Mouse (Mus musculus) CH12.LX (cell line): ENCODE data around the gene Cnot8. TPM values are rescaled to one million over a fixed set of nuclear protein-coding genes. Genes with fewer than 3 reads are reported as not detected.
A peak's percentile ranks its signal among the peaks of the same experiment; 100 is the strongest.

Source experiments
- DNase-seq: peaks from one replicate; pipeline ENCODE4 v3.0.0-alpha.2; 2013; ENCODE audit errors: extremely low read depth
- H3K27ac ChIP-seq: 2 replicates; pipeline ENCODE4 v1.5.1; 2012; ENCODE audit warnings: low read depth, mild to moderate bottlenecking, control low read depth, moderate library complexity; ENCODE audit not compliant: insufficient read depth
- H3K27me3 ChIP-seq: replicated peaks from 2 replicates; pipeline ENCODE3; 2012; ENCODE audit warnings: inconsistent platforms
- H3K36me3 ChIP-seq, 2 experiments: replicated peaks in 1 of 2; 2 replicates each; pipeline versions ENCODE3 to v1.6.1; 2012; ENCODE audit warnings: inconsistent platforms in 1 of 2, low read length in 1 of 2, mild to moderate bottlenecking in 1 of 2, mixed read lengths in 1 of 2, moderate library complexity in 1 of 2; ENCODE audit not compliant: control insufficient read depth in 1 of 2, insufficient read depth in 1 of 2
- H3K4me1 ChIP-seq, 2 experiments: 2 replicates each; pipeline ENCODE4 v1.6.1; 2012; ENCODE audit warnings: inconsistent platforms in 1 of 2, moderate library complexity in 1 of 2; ENCODE audit not compliant: insufficient read depth in 2 of 2, control insufficient read depth in 1 of 2
- H3K4me2 ChIP-seq: 2 replicates; pipeline ENCODE4 v1.6.1; 2012; ENCODE audit warnings: low read depth, mild to moderate bottlenecking, control low read depth; ENCODE audit not compliant: poor library complexity, insufficient read depth, severe bottlenecking
- H3K4me3 ChIP-seq, 3 experiments: fragments of 150-350 bp in 1 of 3; sonication (generic) in 1 of 3; replicated peaks in 1 of 3; 2 replicates each; pipeline versions ENCODE3 to v1.5.1; 2011 to 2012; ENCODE audit warnings: low read depth in 2 of 3, low read length in 2 of 3, mild to moderate bottlenecking in 2 of 3, moderate library complexity in 2 of 3, control low read depth in 1 of 3, improper control_type of control experiment in 1 of 3, inconsistent platforms in 1 of 3, mixed read lengths in 1 of 3; ENCODE audit not compliant: poor library complexity in 1 of 3
- H3K79me2 ChIP-seq: replicated peaks from 2 replicates; pipeline ENCODE4 v1.6.1; 2012; ENCODE audit warnings: mild to moderate bottlenecking, moderate library complexity; ENCODE audit not compliant: control insufficient read depth, poor library complexity, insufficient read depth, severe bottlenecking; ENCODE audit errors: extremely low read depth
- H3K9ac ChIP-seq: 2 replicates; pipeline ENCODE4 v1.6.1; 2012; ENCODE audit warnings: low read depth, mild to moderate bottlenecking, control low read depth, moderate library complexity; ENCODE audit not compliant: insufficient read depth
- H3K9me3 ChIP-seq: replicated peaks from 2 replicates; pipeline ENCODE3; 2012; ENCODE audit warnings: low read length, inconsistent platforms, mixed read lengths
- BHLHE40 ChIP-seq: IDR thresholded peaks from 2 replicates; pipeline ENCODE4 v1.6.1; 2011; ENCODE audit warnings: mild to moderate bottlenecking, low read depth, low read length, improper control_type of control experiment
- CHD1 ChIP-seq: IDR thresholded peaks from 2 replicates; pipeline ENCODE4 v1.6.1; 2012; ENCODE audit warnings: low read depth, low read length, improper control_type of control experiment, inconsistent platforms
- CTCF ChIP-seq, 2 experiments: IDR thresholded peaks in 1 of 2; conservative IDR thresholded peaks in 1 of 2; 2 replicates each; pipeline ENCODE4 v1.5.1; 2011 to 2012; ENCODE audit warnings: low read depth in 2 of 2, low read length in 2 of 2, improper control_type of control experiment in 1 of 2, inconsistent platforms in 1 of 2, mild to moderate bottlenecking in 1 of 2, moderate library complexity in 1 of 2
- EP300 ChIP-seq: IDR thresholded peaks from 2 replicates; pipeline ENCODE4 v1.6.1; 2011; ENCODE audit warnings: low read length, improper control_type of control experiment
- ETS1 ChIP-seq: conservative IDR thresholded peaks from 2 replicates; pipeline ENCODE4 v1.6.1; 2012; ENCODE audit warnings: low read depth, mild to moderate bottlenecking, inconsistent platforms, low read length, improper control_type of control experiment, moderate library complexity
- GABPA ChIP-seq: IDR thresholded peaks from 2 replicates; pipeline ENCODE4 v1.6.1; 2012; ENCODE audit warnings: low read depth, low read length, improper control_type of control experiment, inconsistent platforms; ENCODE audit not compliant: insufficient replicate concordance
- MXI1 ChIP-seq: IDR thresholded peaks from 2 replicates; pipeline ENCODE4 v1.6.1; 2011; ENCODE audit warnings: mild to moderate bottlenecking, low read depth, low read length, improper control_type of control experiment
- MYC ChIP-seq: IDR thresholded peaks from 2 replicates; pipeline ENCODE4 v1.6.1; 2011; ENCODE audit warnings: low read depth, mild to moderate bottlenecking, improper control_type of control experiment, low read length
- SIN3A ChIP-seq: IDR thresholded peaks from 2 replicates; pipeline ENCODE4 v1.6.1; 2012; ENCODE audit warnings: low read length, improper control_type of control experiment, inconsistent platforms
- TBP ChIP-seq: conservative IDR thresholded peaks from 2 replicates; pipeline ENCODE4 v1.6.1; 2011; ENCODE audit warnings: low read depth, low read length, improper control_type of control experiment
- dilution Hi-C: fragments of 300-500 bp; cut with MboI; formaldehyde crosslinking; loops from 2 replicates; pipeline ENCODE4 v1.14.3; 2020; ENCODE audit warnings: low sequenced_read_pairs; ENCODE audit not compliant: extremely low pct_unique_long_range_greater_than_20kb, extremely low pct_ligation_motif_present
- in situ Hi-C: fragments of 300-500 bp; cut with MboI; formaldehyde crosslinking; loops from 3 replicates; pipeline ENCODE4 v1.14.3; 2019; ENCODE audit warnings: low sequenced_read_pairs, low pct_ligation_motif_present, low pct_unique_long_range_greater_than_20kb, mixed read lengths
- polyA plus RNA-seq: library from polyadenylated mRNA; unstranded; fragments of >175 nt; gene quantifications from 2 replicates; pipeline ENCODE4 v1.2.1, GENCODE M21; 2012; ENCODE audit warnings: low read depth; ENCODE audit not compliant: insufficient read length
- total RNA-seq, 2 experiments: library from RNA; depleted of rRNA; stranded (reverse); fragments of 300-350 nt in 1 of 2; fragments of >200 nt in 1 of 2; gene quantifications; 2 replicates each; pipeline ENCODE4 v1.2.3; 2012 to 2014

Cnot8 gene
- total and polyA plus RNA-seq, 3 experiments, result 90.2 to 134 (median 91.9) TPM

GRCm38 (mm10) chr11:58103344-58103653 is 654 bp upstream of the Cnot8 start:
- Histone ChIP-seq H3K27ac (peak overlapping the region; percentile 75), H3K9me3 (no peaks in the 10 kb centered on the region), H3K27me3 (no peaks in the 10 kb centered on the region), H3K36me3 (peaks cover 0 to 11% of the 10 kb centered on the region in 2 experiments), H3K79me2 (peaks cover 38% of the 10 kb centered on the region), H3K9ac (peak overlapping the region; percentile 44), H3K4me2 (peak overlapping the region; percentile 7), H3K4me1 (peaks cover 16 to 51% of the 10 kb centered on the region in 2 experiments), H3K4me3 (peak overlapping the region; percentile 43 to 76 (median 51))
- peak in 1 of 2 experiments; percentile 3; a peak in 1 of 4 replicates for TF ChIP-seq CTCF (conservative IDR thresholded peaks at IDR 0.05 in 1 of 2, IDR thresholded peaks at IDR 0.05 in 1 of 2; ENCODE audit: low read depth in 2 of 2, low read length in 2 of 2)
- no peak for TF ChIP-seq SIN3A
- TF ChIP-seq ETS1, result no peak
- TF ChIP-seq BHLHE40, result no peak
- in situ Hi-C loops, result loop anchor here (5.0 kb wide), 1 partner anchor 36 kb away; no protein-coding TSS in a partner anchor
- dilution Hi-C loops, result no loop called here
- DNase-seq, result no peak

- Histone ChIP-seq H3K4me2 (peak overlapping the region; percentile 94), H3K4me3 (peak overlapping the region; percentile 76 to 84 (median 81)), H3K4me1 (peaks cover 16 to 60% of the 10 kb centered on the region in 2 experiments), H3K36me3 (peaks cover 0 to 20% of the 10 kb centered on the region in 2 experiments), H3K79me2 (peaks cover 49% of the 10 kb centered on the region), H3K9me3 (no peaks in the 10 kb centered on the region), H3K27ac (peak overlapping the region; percentile 73), H3K9ac (peak overlapping the region; percentile 77), H3K27me3 (no peaks in the 10 kb centered on the region)
- dilution Hi-C loops, result no loop called here
- in situ Hi-C loops, result loop anchor here (5.0 kb wide), 1 partner anchor 37 kb away; no protein-coding TSS in a partner anchor
- peak; percentile 68 for DNase-seq
- 0 out of 2 replicates have a peak, but pooled peaks have one; percentile 10 for TF ChIP-seq EP300
- peak; percentile 80; the same call in 1 of the 2 replicates for TF ChIP-seq CHD1
- 0 out of 2 replicates have a peak, but pooled peaks have one; percentile 22 for TF ChIP-seq TBP
- TF ChIP-seq GABPA, result no peak
- TF ChIP-seq MXI1, result peak; percentile 75; the same call in 1 of the 2 replicates
- TF ChIP-seq, all 38 proteins: peak for 4
These were observed 418 bp downstream of the Cnot8 start for GRCm38 (mm10) chr11:58104351-58104791.

- in situ Hi-C loops, result no loop called here
- dilution Hi-C loops, result no loop called here
- Histone ChIP-seq H3K27ac (no peak overlapping the region), H3K4me3 (no peak overlapping the region), H3K9me3 (no peaks in the 10 kb centered on the region), H3K27me3 (no peaks in the 10 kb centered on the region), H3K36me3 (peaks cover 19 to 45% of the 10 kb centered on the region in 2 experiments), H3K79me2 (peaks cover 71% of the 10 kb centered on the region), H3K4me2 (peak overlapping the region; percentile 92), H3K4me1 (peaks cover 16 to 62% of the 10 kb centered on the region in 2 experiments), H3K9ac (peak overlapping the region; percentile 41)
- TF ChIP-seq CTCF (conservative IDR thresholded peaks at IDR 0.05 in 1 of 2, IDR thresholded peaks at IDR 0.05 in 1 of 2; ENCODE audit: low read depth in 2 of 2, low read length in 2 of 2) (peak in 1 of 2 experiments; percentile 34; a peak in 2 of 4 replicates), SIN3A (no peak), MYC (no peak)
- peak; percentile 37 for DNase-seq
These were observed 3.1 kb downstream of the Cnot8 start for GRCm38 (mm10) chr11:58107009-58107408.
